In genomic region chr10:128039167-128039566, GRCm38 (mm10) we compare ENCODE assay signal across 10 mouse cellular contexts. TPM values are rescaled to one million over a fixed set of nuclear protein-coding genes. Genes with fewer than 3 reads are reported as not detected.
DNase-seq lines count a peak whose midpoint lies in the region; ATAC-seq and TF ChIP-seq lines count a peak whose summit lies in the region.
"Had no signal": no experiment of that assay in that cellular context is flagged by ENCODE, and none has a peak within 500 bp of the region (broad histone marks: within the 10 kb centered on the region; RNA-seq: fewer than 3 reads in every experiment).

No protein-coding gene starts in this region.

- DNase-seq in forebrain, embryonic 14.5 days (ENCODE audit: low spot score) = no peak
- peak; percentile 11 for DNase-seq in lung, postnatal 36 days
- no peak for DNase-seq in lung, postnatal 4 days
- DNase-seq in heart, postnatal 0 days (ENCODE audit: low spot score) = no peak
- peak; percentile 51 for DNase-seq in thymus, postnatal 0 days (ENCODE audit: low spot score)
- no peak for DNase-seq in adrenal gland, postnatal 36 days
- DNase-seq in frontal cortex, postnatal 36 days (ENCODE audit: low spot score in 2 of 2) = no peak

- whole genome bisulfite sequencing in forebrain, embryonic 14.5 days = 71% methylated on average over 5 of the region's 5 CpGs
- 65% methylated on average over 5 of the region's 5 CpGs for WGBS in forebrain, embryonic 16.5 days
- WGBS in heart, postnatal 0 days = 37% methylated on average over 5 of the region's 5 CpGs

- no peak overlapping the region for H3K4me3 ChIP-seq in forebrain, embryonic 14.5 days (ENCODE audit: low read depth, low read length)
- H3K4me3 ChIP-seq in forebrain, embryonic 16.5 days (replicated peaks; ENCODE audit: low read length) = no peak overlapping the region
- H3K4me3 ChIP-seq in heart, postnatal 0 days (ENCODE audit: low read depth, low read length) = no peak overlapping the region

- H3K9me3 ChIP-seq in forebrain, embryonic 14.5 days (replicated peaks; ENCODE audit: control insufficient read depth, low read length) = no peaks in the 10 kb centered on the region
- no peaks in the 10 kb centered on the region for H3K9me3 ChIP-seq in forebrain, embryonic 16.5 days (ENCODE audit: control insufficient read depth, low read length)
- H3K9me3 ChIP-seq in heart, postnatal 0 days (replicated peaks; ENCODE audit: control insufficient read depth, low read length) = no peaks in the 10 kb centered on the region

- no peak for TF ChIP-seq EP300 in heart, postnatal 0 days (IDR thresholded peaks at IDR 0.05; ENCODE audit: low read depth)

- ATAC-seq in forebrain, embryonic 14.5 days = no peak
- ATAC-seq in forebrain, embryonic 16.5 days = no peak
- ATAC-seq in heart, postnatal 0 days (ENCODE audit: insufficient read depth, low read depth) = no peak

- TF ChIP-seq CTCF in heart, postnatal 0 days (IDR thresholded peaks at IDR 0.05; ENCODE audit: low read depth) = no peak

- H3K36me3 ChIP-seq in forebrain, embryonic 14.5 days (ENCODE audit: control insufficient read depth, insufficient read depth, low read length) = peaks cover 56% of the 10 kb centered on the region
- H3K36me3 ChIP-seq in forebrain, embryonic 16.5 days (ENCODE audit: control insufficient read depth, insufficient read depth) = peaks cover 14% of the 10 kb centered on the region
- peaks cover 42% of the 10 kb centered on the region for H3K36me3 ChIP-seq in heart, postnatal 0 days (replicated peaks; ENCODE audit: control insufficient read depth, insufficient read depth, low read length)

- H3K27ac ChIP-seq in forebrain, embryonic 14.5 days (ENCODE audit: low read depth, low read length) = no peak overlapping the region
- H3K27ac ChIP-seq in forebrain, embryonic 16.5 days (ENCODE audit: low read length) = no peak overlapping the region
- 0 out of 2 replicates have a peak overlapping the region, but pooled peaks have one; percentile 11 for H3K27ac ChIP-seq in heart, postnatal 0 days (ENCODE audit: low read depth)

- 0 out of 2 replicates have a peak overlapping the region, but pooled peaks have one; percentile 14 for H3K9ac ChIP-seq in forebrain, embryonic 14.5 days (ENCODE audit: low read length)
- no peak overlapping the region for H3K9ac ChIP-seq in forebrain, embryonic 16.5 days (replicated peaks; ENCODE audit: low read depth, low read length)
- H3K9ac ChIP-seq in heart, postnatal 0 days (replicated peaks; ENCODE audit: low read depth, low read length) = 0 out of 2 replicates have a peak overlapping the region, but pooled peaks have one; percentile 19

- peaks cover 16% of the 10 kb centered on the region for H3K4me1 ChIP-seq in forebrain, embryonic 14.5 days (ENCODE audit: control insufficient read depth, insufficient read depth, low read length)
- H3K4me1 ChIP-seq in forebrain, embryonic 16.5 days (replicated peaks; ENCODE audit: control insufficient read depth, insufficient read depth, low read length) = peaks cover 23% of the 10 kb centered on the region
- peaks cover 27% of the 10 kb centered on the region for H3K4me1 ChIP-seq in heart, postnatal 0 days (ENCODE audit: control insufficient read depth, insufficient read depth)

- no peak overlapping the region for H3K4me2 ChIP-seq in forebrain, embryonic 14.5 days (ENCODE audit: low read length)
- H3K4me2 ChIP-seq in forebrain, embryonic 16.5 days (ENCODE audit: low read length) = no peak overlapping the region
- H3K4me2 ChIP-seq in heart, postnatal 0 days (ENCODE audit: low read depth, low read length) = no peak overlapping the region; the same call in 1 of the 2 replicates

- H3K27me3 ChIP-seq in forebrain, embryonic 14.5 days (replicated peaks; ENCODE audit: control insufficient read depth, insufficient read depth, low read length) = no peaks in the 10 kb centered on the region
- no peaks in the 10 kb centered on the region for H3K27me3 ChIP-seq in forebrain, embryonic 16.5 days (replicated peaks; ENCODE audit: control insufficient read depth, insufficient read depth, low read length)
- no peaks in the 10 kb centered on the region for H3K27me3 ChIP-seq in heart, postnatal 0 days (ENCODE audit: control insufficient read depth, insufficient read depth, low read length)

RNA-seq across cellular contexts. Expression of gene Naca, which starts 3.8 kb away (rescaled TPM):
- 731 and 771 TPM in 2 replicates for polyA plus RNA-seq in forebrain, embryonic 14.5 days (2014; fragmentation: Nextera tagmentation; extraction: Ambion mirVana)
- polyA plus RNA-seq in forebrain, embryonic 16.5 days (2015; fragmentation: Nextera tagmentation; extraction: Ambion mirVana) = 545 and 574 TPM in 2 replicates
- total RNA-seq in heart, postnatal 0 days (2014; rRNA removed; ENCODE audit: low replicate concordance) = 307 and 346 TPM in 2 replicates
- 370 and 382 TPM in 2 replicates for polyA plus RNA-seq in heart, postnatal 0 days (2015; fragmentation: Nextera tagmentation; extraction: Ambion mirVana)
- 829 and 868 TPM in 2 replicates for polyA plus RNA-seq in thymus, postnatal 0 days (2015; fragmentation: Nextera tagmentation; extraction: Ambion mirVana)
- 100 to 1,000 TPM; 638 to 655 TPM for total RNA-seq in adrenal gland, postnatal 36 days (2021)

RNA-seq across cellular contexts. Expression of gene Ptges3, which starts 19.6 kb away (rescaled TPM):
- 426 and 447 TPM in 2 replicates for polyA plus RNA-seq in forebrain, embryonic 14.5 days (2014; fragmentation: Nextera tagmentation; extraction: Ambion mirVana)
- 395 and 436 TPM in 2 replicates for polyA plus RNA-seq in forebrain, embryonic 16.5 days (2015; fragmentation: Nextera tagmentation; extraction: Ambion mirVana)
- 48.4 and 59.2 TPM in 2 replicates for total RNA-seq in heart, postnatal 0 days (2014; rRNA removed; ENCODE audit: low replicate concordance)
- 209 and 211 TPM in 2 replicates for polyA plus RNA-seq in heart, postnatal 0 days (2015; fragmentation: Nextera tagmentation; extraction: Ambion mirVana)
- polyA plus RNA-seq in thymus, postnatal 0 days (2015; fragmentation: Nextera tagmentation; extraction: Ambion mirVana) = 401 and 422 TPM in 2 replicates
- 100 to 1,000 TPM; 182 to 237 TPM for total RNA-seq in adrenal gland, postnatal 36 days (2021)

RNA-seq across cellular contexts. Expression of gene Prim1, which starts 24.2 kb away (rescaled TPM):
- polyA plus RNA-seq in forebrain, embryonic 14.5 days (2014; fragmentation: Nextera tagmentation; extraction: Ambion mirVana) = 66.3 and 71.6 TPM in 2 replicates
- polyA plus RNA-seq in forebrain, embryonic 16.5 days (2015; fragmentation: Nextera tagmentation; extraction: Ambion mirVana) = 57.8 and 59.8 TPM in 2 replicates
- 10.0 and 21.1 TPM in 2 replicates for total RNA-seq in heart, postnatal 0 days (2014; rRNA removed; ENCODE audit: low replicate concordance)
- 16.1 and 19.1 TPM in 2 replicates for polyA plus RNA-seq in heart, postnatal 0 days (2015; fragmentation: Nextera tagmentation; extraction: Ambion mirVana)
- 89.6 and 98.8 TPM in 2 replicates for polyA plus RNA-seq in thymus, postnatal 0 days (2015; fragmentation: Nextera tagmentation; extraction: Ambion mirVana)
- total RNA-seq in adrenal gland, postnatal 36 days (2021) = 1 to 10 TPM; 4.2 to 4.5 TPM

RNA-seq across cellular contexts. Expression of gene Hsd17b6, which starts 31.8 kb away (rescaled TPM):
- polyA plus RNA-seq in forebrain, embryonic 14.5 days (2014; fragmentation: Nextera tagmentation; extraction: Ambion mirVana) = not detected in 2 replicates
- polyA plus RNA-seq in forebrain, embryonic 16.5 days (2015; fragmentation: Nextera tagmentation; extraction: Ambion mirVana) = not detected in 2 replicates
- total RNA-seq in heart, postnatal 0 days (2014; rRNA removed; ENCODE audit: low replicate concordance) = not detected in 2 replicates
- not detected in 2 replicates for polyA plus RNA-seq in heart, postnatal 0 days (2015; fragmentation: Nextera tagmentation; extraction: Ambion mirVana)
- polyA plus RNA-seq in thymus, postnatal 0 days (2015; fragmentation: Nextera tagmentation; extraction: Ambion mirVana) = 0.16 and 0.22 TPM in 2 replicates
- total RNA-seq in adrenal gland, postnatal 36 days (2021) = under 1 TPM in 1 of 2 experiments, not detected in 1; 0.23 TPM
- polyA plus RNA-seq: brain, embryonic 14.5 days; stomach, embryonic 14.5 days had no signal

RNA-seq across cellular contexts. Expression of gene Atp5b, which starts 43.9 kb away (rescaled TPM):
- 2,318 and 2,350 TPM in 2 replicates for polyA plus RNA-seq in forebrain, embryonic 14.5 days (2014; fragmentation: Nextera tagmentation; extraction: Ambion mirVana)
- 2,097 and 2,145 TPM in 2 replicates for polyA plus RNA-seq in forebrain, embryonic 16.5 days (2015; fragmentation: Nextera tagmentation; extraction: Ambion mirVana)
- 19,517 and 23,614 TPM in 2 replicates for total RNA-seq in heart, postnatal 0 days (2014; rRNA removed; ENCODE audit: low replicate concordance)
- 9,758 and 9,784 TPM in 2 replicates for polyA plus RNA-seq in heart, postnatal 0 days (2015; fragmentation: Nextera tagmentation; extraction: Ambion mirVana)
- 2,017 and 2,181 TPM in 2 replicates for polyA plus RNA-seq in thymus, postnatal 0 days (2015; fragmentation: Nextera tagmentation; extraction: Ambion mirVana)
- total RNA-seq in adrenal gland, postnatal 36 days (2021) = 1,000 to 10,000 TPM; 2,942 to 3,172 TPM

Comparison
In these comparisons a context has a peak if more than half of its experiments do, and no peak if none do; other contexts are left out.
1. DNase-seq: peak in lung, postnatal 36 days (single experiment) and thymus, postnatal 0 days (single experiment); none in forebrain, embryonic 14.5 days (single experiment), lung, postnatal 4 days (0 of 2), heart, postnatal 0 days (single experiment), adrenal gland, postnatal 36 days (0 of 2) and frontal cortex, postnatal 36 days (0 of 2).